ENCODE assay signal across 9 mouse cellular contexts in genomic region chr5:137574470-137574901, GRCm38 (mm10). TPM values are rescaled to one million over a fixed set of nuclear protein-coding genes. Genes with fewer than 3 reads are reported as not detected.
DNase-seq lines count a peak whose midpoint lies in the region; ATAC-seq and TF ChIP-seq lines count a peak whose summit lies in the region.
"Had no signal": no experiment of that assay in that cellular context is flagged by ENCODE, and none has a peak within 500 bp of the region (broad histone marks: within the 10 kb centered on the region; RNA-seq: fewer than 3 reads in every experiment).

No protein-coding gene starts in this region.

- H3K4me2 ChIP-seq in heart, embryonic 13.5 days, result peak overlapping the region; percentile 70
- peak overlapping the region; percentile 20; the same call in 1 of the 2 replicates for H3K4me2 ChIP-seq in liver, embryonic 14.5 days (ENCODE audit: low read depth)
- H3K4me2 ChIP-seq in neural tube, embryonic 14.5 days (ENCODE audit: low read depth, low read length), result peak overlapping the region; percentile 38

- H3K9me3 ChIP-seq in heart, embryonic 13.5 days, result no peaks in the 10 kb centered on the region
- H3K9me3 ChIP-seq in liver, embryonic 14.5 days (ENCODE audit: control insufficient read depth, low read length), result no peaks in the 10 kb centered on the region
- no peaks in the 10 kb centered on the region for H3K9me3 ChIP-seq in neural tube, embryonic 14.5 days (ENCODE audit: control insufficient read depth, low read length)

- H3K36me3 ChIP-seq in heart, embryonic 13.5 days, result no peaks in the 10 kb centered on the region
- H3K36me3 ChIP-seq in liver, embryonic 14.5 days (replicated peaks; ENCODE audit: control insufficient read depth, insufficient read depth, low read depth), result peaks cover 40% of the 10 kb centered on the region
- H3K36me3 ChIP-seq in neural tube, embryonic 14.5 days (ENCODE audit: control insufficient read depth, insufficient read depth, low read length), result no peaks in the 10 kb centered on the region

- WGBS in heart, embryonic 13.5 days, result 8% methylated on average over 27 of the region's 27 CpGs
- 47% methylated on average over 27 of the region's 27 CpGs for WGBS in liver, embryonic 14.5 days (ENCODE audit: insufficient replicate concordance)
- WGBS in neural tube, embryonic 14.5 days, result 7% methylated on average over 27 of the region's 27 CpGs

- no peak; the same call in 1 of the 2 replicates for TF ChIP-seq CTCF in liver, embryonic 14.5 days (IDR thresholded peaks at IDR 0.05; ENCODE audit: low read depth)

- peak overlapping the region; percentile 43 for H3K4me3 ChIP-seq in heart, embryonic 13.5 days
- no peak overlapping the region for H3K4me3 ChIP-seq in liver, embryonic 14.5 days (ENCODE audit: insufficient read depth in 1 of 2, low read depth in 2 of 2, low read length in 2 of 2)
- peak overlapping the region; percentile 16; the same call in 1 of the 2 replicates for H3K4me3 ChIP-seq in neural tube, embryonic 14.5 days (ENCODE audit: low read depth, low read length)

- peaks cover 37% of the 10 kb centered on the region for H3K27me3 ChIP-seq in heart, embryonic 13.5 days (replicated peaks)
- no peaks in the 10 kb centered on the region for H3K27me3 ChIP-seq in liver, embryonic 14.5 days (ENCODE audit: control insufficient read depth, insufficient read depth, low read length)
- no peaks in the 10 kb centered on the region for H3K27me3 ChIP-seq in neural tube, embryonic 14.5 days (ENCODE audit: control insufficient read depth, insufficient read depth, low read length)

- H3K9ac ChIP-seq in heart, embryonic 13.5 days, result peak overlapping the region; percentile 67
- H3K9ac ChIP-seq in liver, embryonic 14.5 days (replicated peaks), result no peak overlapping the region
- peak overlapping the region; percentile 25; the same call in 1 of the 2 replicates for H3K9ac ChIP-seq in neural tube, embryonic 14.5 days (replicated peaks; ENCODE audit: low read depth, low read length)

- TF ChIP-seq EP300 in liver, embryonic 14.5 days (IDR thresholded peaks at IDR 0.05; ENCODE audit: low read depth), result no peak

- H3K4me1 ChIP-seq in heart, embryonic 13.5 days, result peaks cover 13% of the 10 kb centered on the region
- H3K4me1 ChIP-seq in liver, embryonic 14.5 days (replicated peaks; ENCODE audit: control insufficient read depth in 2 of 2, insufficient read depth in 2 of 2, low read length in 1 of 2), result peaks cover 8 to 29% of the 10 kb centered on the region in 2 experiments
- H3K4me1 ChIP-seq in neural tube, embryonic 14.5 days (ENCODE audit: control insufficient read depth, insufficient read depth, low read length), result no peaks in the 10 kb centered on the region

- H3K27ac ChIP-seq in heart, embryonic 13.5 days (replicated peaks), result no peak overlapping the region
- H3K27ac ChIP-seq in liver, embryonic 14.5 days, result no peak overlapping the region
- H3K27ac ChIP-seq in neural tube, embryonic 14.5 days (ENCODE audit: low read depth, low read length), result no peak overlapping the region

- no peak for ATAC-seq in heart, embryonic 13.5 days (ENCODE audit: extremely low read depth, insufficient number of reproducible peaks, low FRiP score, low TSS enrichment)
- ATAC-seq in liver, embryonic 14.5 days (ENCODE audit: insufficient read depth), result no peak
- peak; percentile 31; the same call in 1 of the 2 replicates for ATAC-seq in neural tube, embryonic 14.5 days (ENCODE audit: low read depth)

- peak; percentile 25 for DNase-seq in gastrocnemius, adult 18-20 months (ENCODE audit: low spot score)
- no peak for DNase-seq in gastrocnemius, postnatal 25 days
- DNase-seq in embryo, embryonic 11 days, result peak; percentile 73
- DNase-seq in kidney, postnatal 36 days, result peak; percentile 27 to 58
- DNase-seq in liver, embryonic 14.5 days (ENCODE audit: low read depth in 3 of 3, low spot score in 3 of 3), result no peak
- DNase-seq in thymus, postnatal 25 days, result no peak

RNA-seq across cellular contexts. Expression of gene Tfr2, which starts 4.8 kb away (rescaled TPM):
- under 1 TPM in 1 of 2 experiments, not detected in 1; 0.36 TPM for total RNA-seq in gastrocnemius, adult 18-20 months (2021)
- total RNA-seq in gastrocnemius, postnatal 25 days (2021), result not detected
- 0.59 and 2.5 TPM in 2 replicates for polyA plus RNA-seq in heart, embryonic 13.5 days (2015; fragmentation: Nextera tagmentation; extraction: Ambion mirVana)
- 45.7 and 49.5 TPM in 2 replicates for polyA plus RNA-seq in liver, embryonic 14.5 days (2012; rRNA removed)
- polyA plus RNA-seq in liver, embryonic 14.5 days (2014; fragmentation: Nextera tagmentation; extraction: Ambion mirVana), result 37.6 and 41.1 TPM in 2 replicates
- 4.9 and 5.8 TPM in 2 replicates for polyA plus RNA-seq in neural tube, embryonic 14.5 days (2014; fragmentation: Nextera tagmentation; extraction: Ambion mirVana)

RNA-seq across cellular contexts. Expression of gene Actl6b, which starts 21.2 kb away (rescaled TPM):
- not detected for total RNA-seq in gastrocnemius, adult 18-20 months (2021)
- total RNA-seq in gastrocnemius, postnatal 25 days (2021), result not detected
- polyA plus RNA-seq in heart, embryonic 13.5 days (2015; fragmentation: Nextera tagmentation; extraction: Ambion mirVana), result 0.27 and 0.35 TPM in 2 replicates
- polyA plus RNA-seq in liver, embryonic 14.5 days (2012; rRNA removed), result 0.15 TPM in 1 of 2 replicates, not detected in the other
- polyA plus RNA-seq in liver, embryonic 14.5 days (2014; fragmentation: Nextera tagmentation; extraction: Ambion mirVana), result not detected in 2 replicates
- polyA plus RNA-seq in neural tube, embryonic 14.5 days (2014; fragmentation: Nextera tagmentation; extraction: Ambion mirVana), result 206 and 236 TPM in 2 replicates
- total RNA-seq: common myeloid progenitor, adult 5-6 weeks had no signal

RNA-seq across cellular contexts. Expression of gene Mospd3, which starts 26.4 kb away (rescaled TPM):
- 1 to 10 TPM; 8.8 to 8.9 TPM for total RNA-seq in gastrocnemius, adult 18-20 months (2021)
- 10 to 100 TPM; 12.5 to 12.8 TPM for total RNA-seq in gastrocnemius, postnatal 25 days (2021)
- polyA plus RNA-seq in heart, embryonic 13.5 days (2015; fragmentation: Nextera tagmentation; extraction: Ambion mirVana), result 16.4 and 18.4 TPM in 2 replicates
- polyA plus RNA-seq in liver, embryonic 14.5 days (2012; rRNA removed), result 34.9 and 45.5 TPM in 2 replicates
- polyA plus RNA-seq in liver, embryonic 14.5 days (2014; fragmentation: Nextera tagmentation; extraction: Ambion mirVana), result 33.8 and 38.4 TPM in 2 replicates
- 80.5 and 90.7 TPM in 2 replicates for polyA plus RNA-seq in neural tube, embryonic 14.5 days (2014; fragmentation: Nextera tagmentation; extraction: Ambion mirVana)

RNA-seq across cellular contexts. Expression of gene Pcolce, which starts 39.1 kb away (rescaled TPM):
- 10 to 100 TPM; 31.2 to 44.1 TPM for total RNA-seq in gastrocnemius, adult 18-20 months (2021)
- total RNA-seq in gastrocnemius, postnatal 25 days (2021), result 100 to 1,000 TPM in 1 of 2 experiments, 10 to 100 TPM in 1; 79.0 to 112 TPM
- polyA plus RNA-seq in heart, embryonic 13.5 days (2015; fragmentation: Nextera tagmentation; extraction: Ambion mirVana), result 113 and 114 TPM in 2 replicates
- 11.7 and 12.2 TPM in 2 replicates for polyA plus RNA-seq in liver, embryonic 14.5 days (2012; rRNA removed)
- polyA plus RNA-seq in liver, embryonic 14.5 days (2014; fragmentation: Nextera tagmentation; extraction: Ambion mirVana), result 11.6 and 12.8 TPM in 2 replicates
- 2.4 and 59.1 TPM in 2 replicates for polyA plus RNA-seq in neural tube, embryonic 14.5 days (2014; fragmentation: Nextera tagmentation; extraction: Ambion mirVana)
- total RNA-seq: common myeloid progenitor, adult 5-6 weeks had no signal

RNA-seq across cellular contexts. Expression of gene Gnb2, which starts 41.2 kb away (rescaled TPM):
- total RNA-seq in gastrocnemius, adult 18-20 months (2021), result 100 to 1,000 TPM; 111 to 134 TPM
- 100 to 1,000 TPM; 129 to 130 TPM for total RNA-seq in gastrocnemius, postnatal 25 days (2021)
- polyA plus RNA-seq in heart, embryonic 13.5 days (2015; fragmentation: Nextera tagmentation; extraction: Ambion mirVana), result 299 and 300 TPM in 2 replicates
- polyA plus RNA-seq in liver, embryonic 14.5 days (2012; rRNA removed), result 211 and 215 TPM in 2 replicates
- polyA plus RNA-seq in liver, embryonic 14.5 days (2014; fragmentation: Nextera tagmentation; extraction: Ambion mirVana), result 151 and 157 TPM in 2 replicates
- 553 and 557 TPM in 2 replicates for polyA plus RNA-seq in neural tube, embryonic 14.5 days (2014; fragmentation: Nextera tagmentation; extraction: Ambion mirVana)

Comparison
In these comparisons a context has a peak if more than half of its experiments do, and no peak if none do; other contexts are left out.
1. DNase-seq: peak in gastrocnemius, adult 18-20 months (single experiment), embryo, embryonic 11 days (single experiment) and kidney, postnatal 36 days (2 of 2); none in gastrocnemius, postnatal 25 days (single experiment), liver, embryonic 14.5 days (0 of 3) and thymus, postnatal 25 days (single experiment).
2. H3K4me2 ChIP-seq: peak in every context shown above with its lines; median percentile 70 in heart, embryonic 13.5 days; 38 in neural tube, embryonic 14.5 days; 20 in liver, embryonic 14.5 days.
3. H3K4me3 ChIP-seq: peak in heart, embryonic 13.5 days (single experiment) and neural tube, embryonic 14.5 days (single experiment); none in liver, embryonic 14.5 days (0 of 2).
4. RNA of gene Actl6b, which starts 21.2 kb away (polyA plus RNA-seq): 206 to 236 TPM in neural tube, embryonic 14.5 days; 0.27 to 0.35 TPM in heart, embryonic 13.5 days and 0.15 TPM in liver, embryonic 14.5 days; every median in the first group is over 100 times any median in the second.